Mouse (Mus musculus): ENCODE measurements around the gene Aagab.

DNA sequence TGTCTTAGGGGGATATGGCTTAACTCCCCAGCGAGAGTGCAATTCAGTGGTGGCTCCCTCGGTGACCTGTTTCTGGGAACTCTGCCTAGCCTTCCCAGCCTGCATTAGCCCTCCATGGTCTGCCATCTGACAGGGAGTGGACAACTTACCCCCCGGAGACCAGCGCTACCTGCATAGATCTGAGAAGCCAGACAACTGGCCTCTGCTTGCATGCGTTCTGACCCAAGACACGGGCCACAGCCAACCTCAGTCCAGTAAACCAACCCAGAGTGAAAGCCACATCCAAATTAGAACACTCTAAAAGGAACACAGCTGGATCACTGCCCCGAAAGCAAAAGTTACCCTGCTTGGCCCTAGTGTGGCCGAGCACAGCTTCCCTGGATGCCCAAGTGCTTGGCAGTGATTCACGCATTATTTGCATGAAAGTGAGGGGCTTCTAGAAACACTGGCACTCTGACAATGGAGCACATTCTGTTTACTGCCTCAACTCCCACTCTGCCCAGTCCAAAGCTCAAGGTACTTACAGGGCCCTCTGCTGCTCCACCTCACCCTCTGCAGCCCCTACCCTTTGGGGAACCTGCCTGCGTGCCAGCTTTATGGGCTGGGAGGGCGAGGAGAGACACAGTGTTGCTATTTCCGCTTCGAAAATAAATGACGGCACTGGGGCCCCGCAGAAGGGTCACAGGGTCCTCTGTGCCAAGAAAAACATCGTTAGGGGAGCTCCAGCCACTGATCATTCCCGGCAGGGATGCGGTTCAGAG is 64.3 kb downstream of the Aagab start:
- no peak for TF ChIP-seq CTCF (conservative IDR thresholded peaks at IDR 0.05; ENCODE audit: low read length)
- TF ChIP-seq POU5F1 (IDR thresholded peaks at IDR 0.05; ENCODE audit: borderline replicate concordance, low read length), result no peak

Data from E14TG2a.4 (cell line).